Mouse (Mus musculus) E14TG2a.4 (cell line): Measurements from ENCODE around the gene Iqck.

ENCODE experiments used
- CTCF ChIP-seq: conservative IDR thresholded peaks from 2 replicates; pipeline ENCODE4 v1.5.1; 2014; ENCODE audit warnings: low read length
- NANOG ChIP-seq: IDR thresholded peaks from 2 replicates; pipeline ENCODE4 v1.6.1; 2014; ENCODE audit warnings: borderline replicate concordance, low read length, mixed read lengths
- POU5F1 ChIP-seq: IDR thresholded peaks from 2 replicates; pipeline ENCODE4 v1.6.1; 2014; ENCODE audit warnings: low read length, borderline replicate concordance

DNA sequence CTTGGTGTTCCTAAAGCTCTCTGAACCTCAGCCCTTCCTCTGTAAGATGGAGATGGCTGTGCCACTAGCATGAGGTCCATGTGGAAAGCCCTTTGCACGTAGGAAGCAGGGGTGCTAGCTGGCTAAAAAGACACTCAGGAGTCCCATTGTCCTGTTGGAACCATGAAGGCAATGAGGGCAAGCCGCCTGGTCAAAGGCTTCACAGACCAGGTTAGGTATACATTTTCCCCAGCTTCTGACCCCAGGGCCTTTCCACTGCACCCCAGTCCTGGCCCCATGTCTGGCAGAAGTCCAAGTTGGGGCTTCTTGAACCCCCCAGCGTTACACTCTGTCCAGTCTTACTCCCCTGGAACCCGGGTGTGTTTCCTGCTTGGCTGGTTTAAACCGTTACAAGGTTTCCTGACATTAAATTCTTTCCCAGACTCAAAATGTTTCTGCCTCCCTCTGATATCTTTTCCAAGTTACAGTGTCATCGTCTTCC is 136.6 kb downstream of the Iqck start:
- TF ChIP-seq POU5F1: no peak
- no peak for TF ChIP-seq CTCF
- no peak for TF ChIP-seq NANOG
